Mouse (Mus musculus): ENCODE results near the gene Fam83e. TPM values are rescaled to one million over a fixed set of nuclear protein-coding genes. Genes with fewer than 3 reads are reported as not detected.
A peak's percentile ranks its signal among the peaks of the same experiment; 100 is the strongest.

Gene Fam83e
- polyA plus RNA-seq, 1 experiment: 0.18 TPM

DNA sequence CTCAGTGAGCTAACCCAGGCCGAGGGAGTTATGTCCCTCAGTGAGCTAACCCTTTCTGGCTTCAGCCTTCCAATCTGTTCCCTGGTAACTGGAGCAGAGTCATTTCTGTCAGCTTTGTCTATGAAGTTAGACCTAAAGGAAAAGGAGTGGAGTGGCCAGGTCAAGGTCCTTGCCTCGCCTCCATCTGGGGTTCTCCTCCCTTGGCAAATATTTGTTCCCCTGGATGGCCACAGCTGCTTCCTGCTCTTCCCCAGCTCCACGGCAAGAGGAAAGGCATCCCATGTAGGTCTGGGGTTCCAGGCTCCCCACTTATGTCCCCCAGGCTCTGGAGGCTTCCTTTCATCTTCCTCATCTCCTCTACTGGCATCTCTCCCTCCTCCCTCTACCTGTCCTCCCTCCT is 6.6 kb downstream of the Fam83e start:
- Histone ChIP-seq H3K27me3 (ENCODE audit: control insufficient read depth, insufficient read depth, insufficient read length) (no peaks in the 10 kb centered on the region), H3K4me2 (ENCODE audit: low read depth) (no peak overlapping the region), H3ac (ENCODE audit: control insufficient read depth, insufficient read length) (no peak overlapping the region), H3K4me3 (no peak overlapping the region), H3K79me2 (ENCODE audit: control insufficient read depth, insufficient read depth) (no peaks in the 10 kb centered on the region), H3K36me3 (ENCODE audit: control insufficient read depth, insufficient read depth) (no peaks in the 10 kb centered on the region)
- TF ChIP-seq E2F4 (IDR thresholded peaks at IDR 0.05; ENCODE audit: insufficient read depth) (no peak), SRF (IDR thresholded peaks at IDR 0.05; ENCODE audit: control insufficient read depth, insufficient read length, low read depth) (no peak), MYOD1 (IDR thresholded peaks at IDR 0.05; ENCODE audit: control insufficient read depth in 1 of 3, insufficient read length in 2 of 3, low read depth in 2 of 3) (no peak), POLR2AphosphoS2 (IDR thresholded peaks at IDR 0.05; ENCODE audit: insufficient read length, low read depth) (no peak), TCF3 (IDR thresholded peaks at IDR 0.05; ENCODE audit: insufficient read length, low read depth) (no peak), POLR2A (IDR thresholded peaks at IDR 0.05; ENCODE audit: insufficient read length, low read depth) (no peak), CEBPB (IDR thresholded peaks at IDR 0.05; ENCODE audit: insufficient read depth, poor library complexity, severe bottlenecking) (no peak), MYOG (IDR thresholded peaks at IDR 0.05; ENCODE audit: control insufficient read depth in 1 of 3, insufficient read depth in 1 of 3, insufficient read length in 2 of 3, low read depth in 2 of 3) (no peak), USF1 (IDR thresholded peaks at IDR 0.05; ENCODE audit: low read depth) (no peak), MAX (IDR thresholded peaks at IDR 0.05; ENCODE audit: low read depth) (no peak)

DNA sequence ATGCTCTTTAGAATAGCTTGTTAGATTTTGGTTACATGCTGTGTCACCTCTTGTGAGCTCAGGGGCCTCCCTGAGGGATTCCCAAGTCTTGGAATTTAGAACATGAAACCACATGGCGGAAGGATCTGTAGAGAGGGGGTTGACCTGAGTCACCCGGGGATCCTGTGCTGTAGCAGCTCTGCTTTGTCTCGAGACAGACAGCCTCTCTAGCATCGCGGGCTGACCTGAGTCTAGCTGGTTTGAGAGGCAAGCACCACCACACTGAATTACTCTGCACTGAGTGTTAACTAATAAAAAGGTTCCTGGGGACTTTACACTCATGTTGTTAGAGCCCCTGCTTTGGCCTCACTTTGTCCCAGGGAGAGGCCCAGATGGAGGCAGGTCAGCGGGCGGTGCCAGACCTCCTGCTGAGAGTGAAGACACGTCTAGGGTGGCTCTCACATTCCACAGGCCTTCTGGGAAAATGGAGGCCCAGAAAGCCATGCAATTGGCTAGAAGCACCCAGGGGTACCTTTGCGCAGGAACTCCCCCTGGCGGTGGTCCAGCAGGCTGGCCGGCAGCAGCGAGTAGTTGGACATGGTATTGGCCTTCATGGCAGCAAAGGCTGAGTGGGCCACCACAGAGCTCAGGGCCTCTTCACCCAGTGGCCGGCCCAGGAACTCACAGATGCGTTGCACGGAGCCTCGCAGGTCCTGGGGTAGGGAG is 9.9 kb downstream of the Fam83e start:
- no peak overlapping the region for H3K4me2 ChIP-seq (ENCODE audit: low read depth)
- H3K27me3 ChIP-seq (ENCODE audit: control insufficient read depth, insufficient read depth, insufficient read length): no peaks in the 10 kb centered on the region
- H3ac ChIP-seq (ENCODE audit: control insufficient read depth, insufficient read length): no peak overlapping the region
- H3K36me3 ChIP-seq (ENCODE audit: control insufficient read depth, insufficient read depth): no peaks in the 10 kb centered on the region
- no peaks in the 10 kb centered on the region for H3K79me2 ChIP-seq (ENCODE audit: control insufficient read depth, insufficient read depth)
- TF ChIP-seq CEBPB (IDR thresholded peaks at IDR 0.05; ENCODE audit: insufficient read depth, poor library complexity, severe bottlenecking) (no peak), E2F4 (IDR thresholded peaks at IDR 0.05; ENCODE audit: insufficient read depth) (no peak), TCF12 (IDR thresholded peaks at IDR 0.05; ENCODE audit: insufficient read depth, poor library complexity, severe bottlenecking) (no peak), USF1 (IDR thresholded peaks at IDR 0.05; ENCODE audit: low read depth) (no peak), POLR2AphosphoS2 (IDR thresholded peaks at IDR 0.05; ENCODE audit: insufficient read length, low read depth) (peak; percentile 7)
- H3K4me3 ChIP-seq: no peak overlapping the region

- H3K79me2 ChIP-seq (ENCODE audit: control insufficient read depth, insufficient read depth): no peaks in the 10 kb centered on the region
- no peak overlapping the region for H3ac ChIP-seq (ENCODE audit: control insufficient read depth, insufficient read length)
- no peaks in the 10 kb centered on the region for H3K27me3 ChIP-seq (ENCODE audit: control insufficient read depth, insufficient read depth, insufficient read length)
- H3K4me3 ChIP-seq: no peak overlapping the region
- no peak overlapping the region for H3K4me2 ChIP-seq (ENCODE audit: low read depth)
- H3K36me3 ChIP-seq (ENCODE audit: control insufficient read depth, insufficient read depth): no peaks in the 10 kb centered on the region
- TF ChIP-seq REST (IDR thresholded peaks at IDR 0.05; ENCODE audit: insufficient read depth, insufficient read length) (no peak), TCF3 (IDR thresholded peaks at IDR 0.05; ENCODE audit: insufficient read length, low read depth) (no peak), MAX (IDR thresholded peaks at IDR 0.05; ENCODE audit: low read depth) (no peak), TCF12 (IDR thresholded peaks at IDR 0.05; ENCODE audit: insufficient read depth, poor library complexity, severe bottlenecking) (no peak), MYOG (IDR thresholded peaks at IDR 0.05; ENCODE audit: control insufficient read depth in 1 of 3, insufficient read depth in 1 of 3, insufficient read length in 2 of 3, low read depth in 2 of 3) (no peak), CEBPB (IDR thresholded peaks at IDR 0.05; ENCODE audit: insufficient read depth, poor library complexity, severe bottlenecking) (no peak), POLR2AphosphoS2 (IDR thresholded peaks at IDR 0.05; ENCODE audit: insufficient read length, low read depth) (no peak), SRF (IDR thresholded peaks at IDR 0.05; ENCODE audit: control insufficient read depth, insufficient read length, low read depth) (no peak), USF1 (IDR thresholded peaks at IDR 0.05; ENCODE audit: low read depth) (no peak), POLR2A (IDR thresholded peaks at IDR 0.05; ENCODE audit: insufficient read length, low read depth) (no peak), MYOD1 (IDR thresholded peaks at IDR 0.05; ENCODE audit: control insufficient read depth in 1 of 3, insufficient read length in 2 of 3, low read depth in 2 of 3) (no peak), E2F4 (IDR thresholded peaks at IDR 0.05; ENCODE audit: insufficient read depth) (no peak)
Measured at GRCm38 (mm10) chr7:45733477-45733876, 12.5 kb downstream of the Fam83e start.

- no peaks in the 10 kb centered on the region for H3K36me3 ChIP-seq (ENCODE audit: control insufficient read depth, insufficient read depth)
Measured at GRCm38 (mm10) chr7:45739162-45739763, 18.3 kb downstream of the Fam83e start.

More at GRCm38 (mm10) chr7:45739162-45739763, 18.3 kb downstream of the Fam83e start:
- Histone ChIP-seq H3K4me2 (ENCODE audit: low read depth) (no peak overlapping the region), H3ac (ENCODE audit: control insufficient read depth, insufficient read length) (no peak overlapping the region), H3K27me3 (ENCODE audit: control insufficient read depth, insufficient read depth, insufficient read length) (no peaks in the 10 kb centered on the region), H3K4me3 (no peak overlapping the region), H3K79me2 (ENCODE audit: control insufficient read depth, insufficient read depth) (no peaks in the 10 kb centered on the region)
- TF ChIP-seq POLR2A (IDR thresholded peaks at IDR 0.05; ENCODE audit: insufficient read length, low read depth) (no peak), TCF12 (IDR thresholded peaks at IDR 0.05; ENCODE audit: insufficient read depth, poor library complexity, severe bottlenecking) (no peak), POLR2AphosphoS2 (IDR thresholded peaks at IDR 0.05; ENCODE audit: insufficient read length, low read depth) (no peak), MAX (IDR thresholded peaks at IDR 0.05; ENCODE audit: low read depth) (no peak), CEBPB (IDR thresholded peaks at IDR 0.05; ENCODE audit: insufficient read depth, poor library complexity, severe bottlenecking) (no peak), TCF3 (IDR thresholded peaks at IDR 0.05; ENCODE audit: insufficient read length, low read depth) (no peak), E2F4 (IDR thresholded peaks at IDR 0.05; ENCODE audit: insufficient read depth) (no peak), SRF (IDR thresholded peaks at IDR 0.05; ENCODE audit: control insufficient read depth, insufficient read length, low read depth) (no peak), REST (IDR thresholded peaks at IDR 0.05; ENCODE audit: insufficient read depth, insufficient read length) (no peak), MYOG (IDR thresholded peaks at IDR 0.05; ENCODE audit: control insufficient read depth in 1 of 3, insufficient read depth in 1 of 3, insufficient read length in 2 of 3, low read depth in 2 of 3) (no peak), MYOD1 (IDR thresholded peaks at IDR 0.05; ENCODE audit: control insufficient read depth in 1 of 3, insufficient read length in 2 of 3, low read depth in 2 of 3) (no peak), USF1 (IDR thresholded peaks at IDR 0.05; ENCODE audit: low read depth) (no peak)

All from myocyte (in vitro differentiated cells).